Mouse (Mus musculus) testis, adult 2 months (tissue): Measurements from ENCODE around the gene Emilin1.

Source experiments
- CTCF ChIP-seq: fragments of 200-500 bp; IDR thresholded peaks from 2 replicates; pipeline ENCODE4 v1.5.1; 2012; ENCODE audit warnings: low read depth, mild to moderate bottlenecking, inconsistent platforms, low read length, moderate library complexity; ENCODE audit not compliant: control insufficient read depth, insufficient read depth, insufficient replicate concordance
- POLR2A ChIP-seq: fragments of 200-500 bp; IDR thresholded peaks from 2 replicates; pipeline ENCODE4 v1.6.1; 2012; ENCODE audit warnings: low read depth, mild to moderate bottlenecking, inconsistent platforms, low read length, moderate library complexity; ENCODE audit not compliant: control insufficient read depth

DNA sequence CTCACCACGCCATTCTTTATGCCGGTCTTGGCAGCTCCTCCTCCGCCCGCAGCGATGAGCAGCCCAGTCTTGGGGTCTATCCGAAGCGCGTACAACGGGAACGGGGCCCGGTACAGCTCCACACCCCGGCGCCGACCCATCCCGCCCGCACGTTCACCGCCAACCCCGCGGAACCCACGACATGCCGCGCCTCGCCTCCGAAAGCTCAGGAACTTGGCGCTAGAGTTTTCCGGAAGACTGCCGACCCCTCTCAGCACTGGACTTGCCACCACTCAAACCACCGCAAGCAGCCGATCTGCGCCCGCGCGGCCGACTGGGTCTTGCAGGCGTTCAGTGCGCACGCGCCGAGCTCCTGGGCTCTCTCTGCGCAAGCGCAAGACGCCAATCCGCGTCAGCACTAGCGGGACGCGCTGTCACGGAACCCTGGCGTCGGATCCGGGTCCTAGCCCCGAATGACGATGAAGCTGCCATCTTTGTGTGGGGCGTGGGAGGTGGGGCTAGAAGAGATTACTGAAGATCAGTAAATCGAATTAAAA lies 46.8 kb downstream of the Emilin1 start, which contains the start of gene Preb:
- TF ChIP-seq CTCF = no peak
- peak; percentile 87 for TF ChIP-seq POLR2A
